Mouse (Mus musculus) C3H10T1/2 (cell line): ENCODE results near the gene Pkmyt1. TPM values are rescaled to one million over a fixed set of nuclear protein-coding genes. Genes with fewer than 3 reads are reported as not detected.

Experiments used
- polyA plus RNA-seq, 2 experiments: library from polyadenylated mRNA; unstranded; fragments of >200 nt; fragmentation: generic; extraction: Trizol; gene quantifications; one replicate each; pipeline ENCODE4 v1.2.1; 2012; ENCODE audit warnings: missing spikeins in 2 of 2

Gene Pkmyt1
- polyA plus RNA-seq = 10 to 100 TPM; 24.3 to 38.2 TPM

DNA sequence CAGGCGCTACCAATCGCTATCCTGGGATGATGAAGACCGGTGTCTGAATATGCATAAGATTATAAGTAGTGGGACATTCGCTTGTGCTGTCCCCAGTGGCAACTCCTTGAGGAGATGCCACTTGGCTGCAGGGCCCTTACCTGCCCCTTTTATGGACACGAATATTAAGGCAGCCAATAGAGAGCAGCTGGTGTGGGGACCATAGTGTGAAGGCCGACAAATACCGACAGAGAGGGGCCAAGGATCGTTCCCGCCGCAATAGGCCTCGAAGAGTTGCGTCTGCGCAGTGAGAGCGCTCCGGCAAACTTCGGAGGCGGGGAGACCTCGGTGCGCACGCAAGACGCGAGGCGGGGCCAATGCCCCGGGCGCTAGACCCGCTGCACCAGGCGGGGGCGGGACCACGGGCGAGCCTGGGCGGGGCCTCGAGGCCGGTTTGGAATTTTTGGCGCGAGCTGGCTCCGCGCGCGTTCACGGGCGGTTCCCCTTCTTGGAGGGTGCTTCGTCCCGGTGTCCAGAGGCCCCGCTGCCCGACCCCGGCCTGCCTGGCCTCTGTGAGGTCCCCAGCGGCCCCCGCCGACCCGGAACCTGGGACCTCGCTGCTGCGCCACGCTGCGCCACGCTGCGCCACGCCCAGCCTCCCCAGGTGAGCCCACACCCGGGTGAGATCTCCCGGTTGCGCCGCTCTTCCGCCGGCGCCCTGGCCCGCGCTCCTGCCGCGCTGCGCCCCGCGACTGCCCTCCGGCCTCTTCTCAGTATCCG, at the start of gene Pkmyt1:
Pkmyt1 (plus strand) TSS at position 338 of the 759 bp plus-strand sequence.

DNA sequence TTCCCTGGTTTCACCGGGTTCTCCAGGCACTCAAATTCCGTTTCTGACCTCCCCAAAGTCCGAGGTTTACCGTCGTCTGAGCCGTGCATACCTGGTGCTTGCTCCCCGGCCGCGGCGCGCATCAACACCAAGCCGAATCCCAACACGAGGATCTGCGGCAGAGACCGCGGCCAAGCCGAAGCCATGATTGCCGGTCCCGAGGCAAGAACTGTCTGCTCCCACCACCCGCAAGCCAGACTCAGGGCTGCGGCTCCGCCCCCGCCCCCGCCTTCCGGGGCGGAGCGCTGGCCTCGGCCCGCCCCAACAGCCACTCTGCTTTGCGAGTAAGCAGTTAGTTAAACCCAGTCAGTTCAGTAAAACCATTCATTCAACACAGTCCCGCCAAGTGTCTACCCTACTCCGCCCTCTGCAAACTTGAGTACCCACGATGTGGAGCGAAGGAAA, 48.9 kb upstream of the Pkmyt1 start, which contains the start of gene Tnfrsf12a:
Tnfrsf12a (minus strand) TSS at position 233 of the 444 bp plus-strand sequence.

GRCm38 (mm10) chr17:23679127-23679835, 46.9 kb upstream of the Pkmyt1 start, which contains the start of gene Cldn6:
TSS of gene Cldn6 (plus strand) at chr17:23679249.

DNA sequence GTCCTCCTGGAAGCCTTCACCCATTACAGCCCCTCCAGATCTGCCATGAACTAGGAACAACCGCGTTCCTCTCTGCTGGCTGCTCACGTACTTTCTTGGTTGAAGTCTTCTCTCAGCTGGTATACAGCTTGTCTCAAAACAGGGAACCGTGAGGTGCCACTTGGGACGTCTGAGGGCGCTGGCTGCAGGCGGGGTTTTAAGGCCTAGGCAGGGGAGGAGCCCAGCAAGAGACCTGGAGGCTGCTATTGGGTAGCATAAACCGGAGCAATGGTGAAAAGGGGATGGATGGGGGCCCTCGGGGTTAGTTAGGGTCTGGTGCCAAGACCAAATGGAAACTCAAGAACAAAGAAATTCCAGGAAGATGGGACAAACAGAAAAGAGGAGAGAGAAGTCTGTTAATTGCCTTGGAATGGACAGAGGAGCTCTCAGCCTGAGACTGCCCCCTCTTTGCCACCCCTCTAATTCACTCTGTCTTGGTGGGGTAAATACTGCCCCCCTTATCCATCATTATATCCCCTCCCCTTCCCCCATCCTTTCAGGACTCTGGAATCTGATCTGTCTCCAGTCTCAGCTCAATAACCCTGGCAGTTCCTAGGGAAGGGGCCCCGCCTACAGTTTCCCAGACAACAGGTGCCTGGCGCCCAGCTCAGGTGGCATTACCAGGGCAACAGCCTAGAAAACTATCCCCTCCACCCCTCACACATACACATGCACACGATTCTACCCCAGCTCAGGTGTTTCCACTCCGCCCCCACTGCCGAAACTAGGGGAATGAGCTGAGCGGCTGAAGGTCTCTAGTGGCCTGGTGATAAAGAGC, 42.1 kb upstream of the Pkmyt1 start, which contains the start of gene Cldn9:
Cldn9 (minus strand) TSS at position 171 of the 817 bp plus-strand sequence.

GRCm38 (mm10) chr17:23722376-23723125, 3.6 kb upstream of the Pkmyt1 start, which contains the start of gene 1520401A03Rik:
TSS of gene 1520401A03Rik (minus strand) at chr17:23722783.

GRCm38 (mm10) chr17:23740598-23741021, 14.5 kb downstream of the Pkmyt1 start, which contains the start of gene Paqr4:
TSS of gene Paqr4 (minus strand) at chr17:23740867.

GRCm38 (mm10) chr17:23745301-23746251, 19.4 kb downstream of the Pkmyt1 start, which contains the start of gene Kremen2:
TSS of gene Kremen2 (minus strand) at chr17:23745833.

GRCm38 (mm10) chr17:23771284-23772218, 45.4 kb downstream of the Pkmyt1 start, which contains the start of gene Flywch1:
TSS of gene Flywch1 (minus strand) at chr17:23771602.

DNA sequence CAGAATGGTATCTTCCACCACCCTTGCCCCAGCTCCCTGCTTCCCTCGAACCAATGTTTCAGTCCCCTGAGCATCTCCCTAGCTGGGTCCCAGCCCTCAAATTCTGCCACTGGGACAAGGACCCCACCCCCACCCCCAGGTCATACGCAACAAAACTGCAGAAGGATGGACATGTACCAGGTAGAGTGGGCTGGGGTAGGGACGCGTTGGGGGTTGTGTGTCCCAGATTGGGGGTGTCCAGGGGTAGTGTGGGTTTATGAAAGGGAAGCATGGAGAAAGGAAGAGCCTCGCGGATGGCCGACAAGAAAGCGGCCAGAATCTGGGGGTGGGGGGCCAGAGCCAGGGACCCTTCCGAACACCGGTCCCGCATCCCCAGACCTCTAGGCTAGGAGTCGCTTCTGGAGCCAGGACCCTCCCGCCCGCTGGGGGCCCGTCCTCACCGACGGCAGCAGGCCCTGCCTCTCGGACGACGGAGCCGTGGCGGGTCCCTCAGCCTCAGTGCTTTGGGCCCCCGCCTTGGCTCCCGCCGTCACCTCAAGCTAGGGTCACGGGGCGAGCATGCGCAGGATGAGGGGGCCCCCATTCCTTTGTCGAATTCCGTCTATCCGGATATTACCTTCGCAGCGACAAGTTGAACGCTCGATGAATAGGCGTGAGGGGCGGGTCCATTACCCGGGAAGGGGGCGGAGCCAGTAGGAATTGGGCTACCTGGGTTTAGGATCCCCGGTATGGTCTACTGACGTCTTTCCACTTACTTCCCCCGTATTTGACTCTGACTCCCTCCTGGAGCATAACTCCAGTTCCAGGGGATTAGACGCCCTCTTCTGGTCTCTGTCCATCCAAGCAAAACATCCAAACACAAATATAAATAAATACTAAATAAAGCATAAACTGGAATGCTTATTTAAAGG, 59.7 kb downstream of the Pkmyt1 start, which contains the start of gene Flywch2:
Flywch2 (minus strand) TSS at position 521 of the 911 bp plus-strand sequence.

Other genes with a start within 250 kb of the Pkmyt1 start
- gene Vmn2r117, start 246.6 kb upstream of the Pkmyt1 start, polyA plus RNA-seq = not detected
- 10 to 100 TPM in 1 of 2 experiments, 1 to 10 TPM in 1; 9.1 to 12.4 TPM for gene Zfp213, start 162.1 kb upstream of the Pkmyt1 start, polyA plus RNA-seq
- 1 to 10 TPM; 2.1 to 3.2 TPM for gene Zfp13, start 126.8 kb upstream of the Pkmyt1 start, polyA plus RNA-seq
- under 1 TPM in 1 of 2 experiments, not detected in 1; 0.02 TPM for gene Zscan10, start 125.5 kb upstream of the Pkmyt1 start, polyA plus RNA-seq
- not detected for gene Mmp25, start 81.1 kb upstream of the Pkmyt1 start, polyA plus RNA-seq
- gene Bicdl2, start 65.8 kb upstream of the Pkmyt1 start, polyA plus RNA-seq = under 1 TPM; 0.05 to 0.18 TPM
- 100 to 1,000 TPM; 438 to 526 TPM for gene Hcfc1r1, start 52.7 kb upstream of the Pkmyt1 start, polyA plus RNA-seq
- 10 to 100 TPM; 27.0 to 29.9 TPM for gene Thoc6, start 52.5 kb upstream of the Pkmyt1 start, polyA plus RNA-seq
- gene Tnfrsf12a, start 48.9 kb upstream of the Pkmyt1 start, polyA plus RNA-seq = 100 to 1,000 TPM in 1 of 2 experiments, 10 to 100 TPM in 1; 78.5 to 413 TPM
- under 1 TPM in 1 of 2 experiments, not detected in 1; 0.04 TPM for gene Cldn6, start 47.1 kb upstream of the Pkmyt1 start, polyA plus RNA-seq
- gene Cldn9, start 42.3 kb upstream of the Pkmyt1 start, polyA plus RNA-seq = 1 to 10 TPM in 1 of 2 experiments, under 1 TPM in 1; 0.53 to 3.5 TPM
- under 1 TPM; 0.07 to 0.45 TPM for gene 1520401A03Rik, start 3.6 kb upstream of the Pkmyt1 start, polyA plus RNA-seq
- 10 to 100 TPM; 22.3 to 32.8 TPM for gene Paqr4, start 14.5 kb downstream of the Pkmyt1 start, polyA plus RNA-seq
- gene Kremen2, start 19.5 kb downstream of the Pkmyt1 start, polyA plus RNA-seq = under 1 TPM in 1 of 2 experiments, not detected in 1; 0.07 TPM
- 10 to 100 TPM; 49.7 to 60.6 TPM for gene Flywch1, start 45.3 kb downstream of the Pkmyt1 start, polyA plus RNA-seq
- under 1 TPM in 1 of 2 experiments, not detected in 1; 0.55 TPM for gene Flywch2, start 59.7 kb downstream of the Pkmyt1 start, polyA plus RNA-seq
- gene Srrm2, start 64.2 kb downstream of the Pkmyt1 start, polyA plus RNA-seq = 100 to 1,000 TPM in 1 of 2 experiments, 10 to 100 TPM in 1; 26.7 to 115 TPM
- 1,000 to 10,000 TPM; 1,533 to 1,676 TPM for gene Elob, start 102.8 kb downstream of the Pkmyt1 start, polyA plus RNA-seq
- not detected for gene Prss33, start 109.7 kb downstream of the Pkmyt1 start, polyA plus RNA-seq
- under 1 TPM in 1 of 2 experiments, not detected in 1; 0.05 TPM for gene Prss32, start 117.5 kb downstream of the Pkmyt1 start, polyA plus RNA-seq
- under 1 TPM in 1 of 2 experiments, not detected in 1; 0.02 TPM for gene Prss41, start 117.8 kb downstream of the Pkmyt1 start, polyA plus RNA-seq
- not detected for gene Prss21, start 141.7 kb downstream of the Pkmyt1 start, polyA plus RNA-seq
- gene Dcpp1, start 154.5 kb downstream of the Pkmyt1 start, polyA plus RNA-seq = not detected
- not detected for gene Dcpp2, start 154.5 kb downstream of the Pkmyt1 start, polyA plus RNA-seq
- not detected for gene Dcpp3, start 191.1 kb downstream of the Pkmyt1 start, polyA plus RNA-seq
- gene Sbp, start 215.3 kb downstream of the Pkmyt1 start, polyA plus RNA-seq = not detected
- not detected for gene Sbpl, start 228.9 kb downstream of the Pkmyt1 start, polyA plus RNA-seq